Mouse (Mus musculus) hindbrain, postnatal 0 days (tissue): ENCODE data around the gene Epn2. TPM values are rescaled to one million over a fixed set of nuclear protein-coding genes. Genes with fewer than 3 reads are reported as not detected.
"Not testable (repeated sequence)": the region's sequence is repeated elsewhere in the genome, so short reads cannot be mapped to it uniquely, and the experiment has no call there.

ENCODE experiments used
- ATAC-seq: fragments of 200-750 bp; cut with Nextera tagmentation; 2 replicates; pipeline ENCODE4 v1.8.0; 2017; ENCODE audit warnings: mild to moderate bottlenecking, moderate TSS enrichment, moderate library complexity
- DNase-seq: peaks from one replicate; pipeline ENCODE4 v3.0.0-alpha.2; 2015; ENCODE audit warnings: low spot score
- H3K27ac ChIP-seq: fragments of 300-500 bp; sonication (generic); 2 replicates; pipeline ENCODE4 v1.5.1; 2014; ENCODE audit warnings: mild to moderate bottlenecking
- H3K27me3 ChIP-seq: fragments of 300-500 bp; sonication (generic); 2 replicates; pipeline ENCODE4 v1.6.1; 2014; ENCODE audit warnings: low read length, mixed read lengths; ENCODE audit not compliant: insufficient read depth
- H3K36me3 ChIP-seq: fragments of 300-500 bp; sonication (generic); 2 replicates; pipeline ENCODE4 v1.6.1; 2014; ENCODE audit warnings: low read length, mixed read lengths; ENCODE audit not compliant: insufficient read depth
- H3K4me1 ChIP-seq: fragments of 300-500 bp; sonication (generic); 2 replicates; pipeline ENCODE4 v1.6.1; 2014; ENCODE audit warnings: antibody characterized with exemption, low read length, mixed read lengths; ENCODE audit not compliant: insufficient read depth
- H3K4me2 ChIP-seq: fragments of 300-500 bp; sonication (generic); 2 replicates; pipeline ENCODE4 v1.6.1; 2014; ENCODE audit warnings: low read depth, mild to moderate bottlenecking, low read length, moderate library complexity, mixed read lengths
- H3K4me3 ChIP-seq: fragments of 300-500 bp; sonication (generic); 2 replicates; pipeline ENCODE4 v1.5.1; 2014; ENCODE audit warnings: low read length
- H3K9ac ChIP-seq: fragments of 300-500 bp; sonication (generic); replicated peaks from 2 replicates; pipeline ENCODE4 v1.6.1; 2014; ENCODE audit warnings: mild to moderate bottlenecking, low read length, moderate library complexity, mixed read lengths
- H3K9me3 ChIP-seq: fragments of 300-500 bp; sonication (generic); 2 replicates; pipeline ENCODE4 v1.6.1; 2016; ENCODE audit warnings: low read length, mixed read lengths
- CTCF ChIP-seq: IDR thresholded peaks from 2 replicates; pipeline ENCODE4 v1.5.1; 2016; ENCODE audit warnings: antibody characterized with exemption, control low read depth, low read depth
- WGBS: fragments of 180-500 bp; shearing (Covaris S2); extraction: QIAGEN DNeasy Blood & Tissue Kit; methylation state at CpG from one replicate; pipeline ENCODE4 v1.1.7; 2014; 5-methylcytosine and 5-hydroxymethylcytosine counted together
- polyA plus RNA-seq: library from polyadenylated mRNA; unstranded; fragments of >200 nt; fragmentation: Nextera tagmentation; extraction: Ambion mirVana; gene quantifications from 2 replicates; pipeline ENCODE4 v1.2.1, GENCODE M21; 2015
- total RNA-seq: library from RNA; depleted of rRNA; stranded (reverse); fragments of >200 nt; gene quantifications from 2 replicates; pipeline ENCODE4 v1.2.3, GENCODE M21; 2014

The Epn2 gene
- total and polyA plus RNA-seq, 2 experiments from 2014 or later = 56.1 to 84.2 TPM

DNA sequence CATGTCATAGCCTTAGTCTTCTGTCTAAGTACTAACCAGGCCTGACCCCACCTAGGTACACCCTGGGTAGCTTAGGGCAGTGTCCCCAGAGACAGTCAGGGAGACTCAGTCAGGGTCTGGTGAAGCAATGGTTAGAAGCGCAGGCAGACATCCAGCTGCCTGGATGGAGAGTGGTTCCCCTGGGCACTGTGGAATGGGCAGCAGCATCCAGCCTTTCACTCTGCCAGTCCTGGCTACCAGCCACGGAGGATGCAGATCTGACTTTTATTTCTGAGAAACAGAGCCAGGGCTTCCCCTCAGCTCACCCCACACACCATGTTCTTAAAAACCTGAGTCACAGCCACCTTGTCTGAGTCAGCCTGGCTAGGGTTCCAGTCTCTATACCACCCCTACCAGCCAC is 18.0 kb upstream of the Epn2 start:
- Histone ChIP-seq H3K4me3 (no peak overlapping the region), H3K9me3 (no peaks in the 10 kb centered on the region), H3K4me1 (no peaks in the 10 kb centered on the region), H3K4me2 (no peak overlapping the region), H3K27me3 (no peaks in the 10 kb centered on the region), H3K36me3 (no peaks in the 10 kb centered on the region), H3K9ac (no peak overlapping the region), H3K27ac (no peak overlapping the region)
- peak; percentile 17 for DNase-seq
- TF ChIP-seq CTCF = no peak
- ATAC-seq = no peak
- 34% methylated on average over 2 of the region's 2 CpGs for WGBS

DNA sequence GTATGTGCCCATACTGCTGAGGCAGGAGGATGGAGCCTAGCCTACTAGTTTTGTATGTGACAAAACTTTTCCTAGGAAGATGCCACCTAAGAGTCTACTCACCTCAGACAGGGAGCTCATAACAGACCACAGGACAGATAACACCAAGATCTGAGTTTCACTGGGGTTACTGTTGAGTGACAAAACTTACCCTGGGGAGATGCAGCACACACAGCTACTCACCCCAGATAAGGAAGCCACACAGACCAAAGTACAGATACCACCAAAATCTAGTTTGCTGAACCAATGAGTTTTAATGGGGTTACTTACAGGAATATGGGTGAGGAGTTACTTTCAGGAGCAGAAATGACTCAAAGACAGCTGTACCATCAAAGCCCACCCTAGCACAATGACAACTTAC is 13.6 kb upstream of the Epn2 start:
- Histone ChIP-seq H3K4me3 (no peak overlapping the region), H3K36me3 (no peaks in the 10 kb centered on the region), H3K27me3 (no peaks in the 10 kb centered on the region), H3K4me1 (no peaks in the 10 kb centered on the region), H3K4me2 (no peak overlapping the region), H3K9ac (no peak overlapping the region), H3K27ac (no peak overlapping the region), H3K9me3 (no peaks in the 10 kb centered on the region)
- no peak for ATAC-seq
- DNase-seq = no peak
- TF ChIP-seq CTCF = no peak

DNA sequence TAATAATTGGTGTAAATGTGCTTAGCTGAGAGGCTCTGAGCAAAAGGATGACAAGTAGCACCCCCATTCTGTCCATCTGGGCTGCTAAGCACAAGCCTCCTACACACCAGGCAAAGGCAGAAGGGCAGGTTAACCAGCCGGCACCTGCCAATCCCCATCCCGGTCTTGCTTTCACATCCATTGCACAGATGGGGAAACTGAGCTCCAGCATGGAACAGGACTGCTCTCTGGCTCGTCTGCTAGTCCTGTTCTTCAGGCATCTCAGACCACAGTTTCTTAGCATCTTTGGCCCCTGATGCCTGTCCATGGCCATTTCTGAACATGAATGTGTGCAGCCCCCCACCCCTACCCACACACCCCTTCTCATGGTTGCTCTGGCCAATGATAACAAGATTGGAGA is 12.6 kb upstream of the Epn2 start:
- DNase-seq = no peak

DNA sequence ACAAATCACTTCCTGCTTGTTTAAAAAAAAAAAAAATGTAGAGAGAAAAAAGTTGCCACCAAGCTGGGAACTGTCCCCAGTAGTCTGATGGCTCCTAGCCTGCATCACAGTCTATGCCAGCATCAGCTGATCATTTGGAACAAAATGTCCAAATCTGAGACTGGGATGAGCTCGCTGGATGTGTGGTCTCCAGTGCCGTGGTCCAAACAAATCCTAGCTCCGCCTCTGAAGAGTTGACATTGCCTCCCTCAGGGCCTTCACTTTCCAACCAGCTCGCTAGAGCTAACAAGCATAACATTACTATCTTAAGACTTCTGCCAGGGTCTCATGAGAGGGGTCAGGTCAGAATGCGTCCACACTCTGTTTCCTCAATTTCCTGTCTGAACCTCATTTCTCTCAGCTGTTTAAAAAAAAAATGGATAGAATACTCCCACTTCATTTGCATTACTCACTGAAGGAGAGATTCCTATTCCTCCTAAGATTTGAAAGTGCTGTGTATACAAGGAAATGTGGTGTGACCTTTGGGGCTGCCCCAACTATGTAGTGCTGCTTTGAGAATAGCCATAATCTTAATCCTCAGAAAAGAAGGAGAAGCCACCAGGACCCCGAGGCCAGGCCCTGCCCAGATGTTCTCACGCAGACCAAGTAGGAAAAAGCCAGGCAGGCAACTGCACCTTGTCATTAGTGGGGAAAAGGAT is 11.2 kb upstream of the Epn2 start:
- Histone ChIP-seq H3K9me3 (no peaks in the 10 kb centered on the region), H3K27me3 (no peaks in the 10 kb centered on the region), H3K4me3 (no peak overlapping the region), H3K4me1 (no peaks in the 10 kb centered on the region), H3K36me3 (no peaks in the 10 kb centered on the region), H3K27ac (no peak overlapping the region), H3K9ac (no peak overlapping the region), H3K4me2 (no peak overlapping the region)
- ATAC-seq = no peak
- peak; percentile 46 for DNase-seq
- no peak for TF ChIP-seq CTCF
- 48% methylated on average over 7 of the region's 7 CpGs for WGBS

More for the DNA sequence above, 12.6 kb upstream of the Epn2 start:
- Histone ChIP-seq H3K4me3 (no peak overlapping the region), H3K4me2 (no peak overlapping the region), H3K36me3 (no peaks in the 10 kb centered on the region), H3K27me3 (no peaks in the 10 kb centered on the region), H3K9ac (no peak overlapping the region), H3K27ac (no peak overlapping the region), H3K9me3 (no peaks in the 10 kb centered on the region), H3K4me1 (no peaks in the 10 kb centered on the region)
- no peak for TF ChIP-seq CTCF
- no peak for ATAC-seq
- 83% methylated on average over 3 of the region's 3 CpGs for WGBS

DNA sequence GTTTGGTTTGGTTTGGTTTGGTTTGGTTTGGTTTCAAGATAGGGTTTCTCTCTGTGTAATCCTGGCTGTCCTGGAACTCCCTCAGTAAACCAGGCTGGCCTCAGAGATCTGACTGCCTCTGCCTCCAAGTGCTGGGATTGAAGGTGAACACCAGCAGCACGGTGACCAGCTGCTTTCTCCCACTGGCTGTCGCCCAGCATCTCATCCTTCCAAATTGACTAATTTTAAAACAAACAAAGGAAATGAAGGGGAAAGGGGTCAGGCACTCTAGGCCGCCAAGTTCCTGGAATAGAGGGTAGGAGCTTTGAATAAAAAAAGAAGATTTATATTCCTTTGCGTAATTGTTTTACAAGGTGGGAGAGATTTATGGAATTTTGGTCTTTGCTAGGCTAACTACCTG is 5.9 kb upstream of the Epn2 start:
- no peaks in the 10 kb centered on the region for H3K27me3 ChIP-seq
- no peak overlapping the region for H3K9ac ChIP-seq
- no peak overlapping the region for H3K27ac ChIP-seq
- no peak for TF ChIP-seq CTCF
- H3K4me1 ChIP-seq = no peaks in the 10 kb centered on the region
- no peak for DNase-seq
- H3K9me3 ChIP-seq = no peaks in the 10 kb centered on the region
- no peak overlapping the region for H3K4me2 ChIP-seq
- no peak for ATAC-seq
- no peak overlapping the region for H3K4me3 ChIP-seq
- 76% methylated on average over 4 of the region's 4 CpGs for WGBS
- H3K36me3 ChIP-seq = no peaks in the 10 kb centered on the region

- Histone ChIP-seq H3K4me2 (no peak overlapping the region), H3K9ac (no peak overlapping the region), H3K4me1 (no peaks in the 10 kb centered on the region), H3K4me3 (no peak overlapping the region), H3K27ac (no peak overlapping the region), H3K9me3 (no peaks in the 10 kb centered on the region), H3K27me3 (no peaks in the 10 kb centered on the region), H3K36me3 (no peaks in the 10 kb centered on the region)
- ATAC-seq = no peak
- 87% methylated on average over 4 of the region's 4 CpGs for WGBS
- TF ChIP-seq CTCF = no peak
- DNase-seq = no peak
These were observed 5.3 kb upstream of the Epn2 start for GRCm38 (mm10) chr11:61584830-61585229.

DNA sequence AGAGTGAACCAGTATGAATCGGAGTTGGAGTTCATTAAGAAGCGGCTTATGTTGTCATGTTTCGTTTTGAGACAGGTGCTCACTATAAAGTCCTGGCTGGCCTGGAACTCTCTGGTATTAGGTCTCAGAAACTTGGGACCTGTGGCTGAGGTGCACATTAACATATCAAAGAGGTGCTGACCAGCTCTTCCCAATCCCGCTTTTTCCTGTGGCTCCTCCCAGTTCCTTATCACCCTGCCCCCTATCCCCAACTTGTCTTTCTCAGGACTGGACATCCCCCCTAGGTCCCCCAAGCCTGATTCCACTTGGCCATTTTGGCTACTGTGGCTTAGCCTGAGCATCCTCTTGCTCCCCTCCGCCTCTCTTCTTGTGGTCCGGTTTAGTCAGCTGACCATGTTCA is 4.6 kb upstream of the Epn2 start:
- Histone ChIP-seq H3K27ac (no peak overlapping the region), H3K9ac (no peak overlapping the region), H3K27me3 (no peaks in the 10 kb centered on the region), H3K4me1 (no peaks in the 10 kb centered on the region), H3K36me3 (no peaks in the 10 kb centered on the region), H3K4me2 (no peak overlapping the region), H3K4me3 (no peak overlapping the region), H3K9me3 (no peaks in the 10 kb centered on the region)
- no peak for TF ChIP-seq CTCF
- DNase-seq (no peak), ATAC-seq (no peak)
- WGBS = 88% methylated on average over 6 of the region's 6 CpGs

DNA sequence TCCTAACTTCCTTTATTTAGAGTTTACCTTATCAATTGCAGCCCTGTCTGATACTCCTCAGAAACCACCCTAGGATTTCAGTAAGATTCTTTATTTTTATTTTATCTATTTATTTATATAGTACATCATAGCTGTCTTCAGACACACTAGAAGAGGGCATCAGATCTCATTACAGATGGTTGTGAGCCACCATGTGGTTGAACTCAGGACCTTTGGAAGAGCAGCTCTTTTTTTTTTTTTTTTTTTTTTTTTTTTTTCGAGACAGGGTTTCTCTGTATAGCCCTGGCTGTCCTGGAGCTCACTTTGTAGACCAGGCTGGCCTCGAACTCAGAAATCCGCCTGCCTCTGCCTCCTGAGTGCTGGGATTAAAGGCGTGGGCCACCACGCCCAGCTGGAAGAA is 3.3 kb upstream of the Epn2 start:
- ATAC-seq, H3K27ac ChIP-seq, H3K4me3 ChIP-seq, H3K9ac ChIP-seq, H3K4me2 ChIP-seq, H3K9me3 ChIP-seq, H3K27me3 ChIP-seq, H3K4me1 ChIP-seq, DNase-seq, H3K36me3 ChIP-seq: not testable (repeated sequence)
- WGBS = 95% methylated on average over 4 of the region's 5 CpGs
